Mouse (Mus musculus): ENCODE results near the gene Unc45a.

Unc45a gene

DNA sequence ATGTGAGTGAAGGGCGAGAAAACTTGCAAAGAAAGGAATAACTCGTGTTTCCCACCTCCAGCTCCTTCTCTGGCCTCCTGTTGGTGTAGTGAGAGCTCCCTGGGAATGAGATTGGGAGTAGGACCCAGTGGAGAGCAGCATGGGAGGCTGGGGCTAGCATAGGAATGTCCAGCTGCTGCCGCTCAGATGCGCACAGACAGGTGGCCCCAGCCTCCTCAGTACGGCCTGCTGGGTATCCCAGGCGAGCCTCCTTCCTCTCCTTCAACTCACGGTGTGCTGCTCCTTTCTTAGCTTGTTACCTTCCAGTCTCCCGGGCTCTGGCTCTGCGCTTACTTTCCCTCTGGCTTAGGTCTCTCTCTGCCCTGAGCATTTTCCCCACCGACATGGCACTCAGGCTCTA lies 60.8 kb downstream of the Unc45a start:
- DNase-seq: no peak

DNA sequence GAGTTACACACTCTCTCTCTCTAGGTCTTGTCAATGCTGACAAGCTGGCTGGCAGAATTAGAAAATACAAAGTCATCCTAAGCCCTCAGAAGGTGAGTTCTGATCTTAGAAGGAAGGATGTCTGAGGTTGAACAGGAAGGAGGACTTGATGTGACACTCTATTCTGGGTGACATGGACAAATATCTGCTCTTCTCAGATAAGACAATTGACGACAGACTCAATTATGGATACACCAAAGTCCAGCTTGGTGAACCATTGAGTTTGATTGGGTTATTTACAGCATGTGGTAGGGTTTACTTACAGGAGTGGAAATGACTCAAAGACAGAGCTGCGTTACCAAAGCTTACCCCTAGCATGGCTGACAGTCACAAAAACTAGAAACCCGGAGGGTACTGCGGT lies 64.4 kb downstream of the Unc45a start:
- no peak for DNase-seq
